Mouse (Mus musculus) v-Abl transformed pro-B cells (cell line): Measurements from ENCODE around the gene Ybey.

ENCODE experiments used
- in situ Hi-C, 2 experiments: fragments of 400-800 bp; cut with MboI; formaldehyde crosslinking; loops; one replicate each; pipeline ENCODE4 v1.15.1; 2025; ENCODE audit not compliant: unreplicated experiment in 2 of 2

The Ybey gene

DNA sequence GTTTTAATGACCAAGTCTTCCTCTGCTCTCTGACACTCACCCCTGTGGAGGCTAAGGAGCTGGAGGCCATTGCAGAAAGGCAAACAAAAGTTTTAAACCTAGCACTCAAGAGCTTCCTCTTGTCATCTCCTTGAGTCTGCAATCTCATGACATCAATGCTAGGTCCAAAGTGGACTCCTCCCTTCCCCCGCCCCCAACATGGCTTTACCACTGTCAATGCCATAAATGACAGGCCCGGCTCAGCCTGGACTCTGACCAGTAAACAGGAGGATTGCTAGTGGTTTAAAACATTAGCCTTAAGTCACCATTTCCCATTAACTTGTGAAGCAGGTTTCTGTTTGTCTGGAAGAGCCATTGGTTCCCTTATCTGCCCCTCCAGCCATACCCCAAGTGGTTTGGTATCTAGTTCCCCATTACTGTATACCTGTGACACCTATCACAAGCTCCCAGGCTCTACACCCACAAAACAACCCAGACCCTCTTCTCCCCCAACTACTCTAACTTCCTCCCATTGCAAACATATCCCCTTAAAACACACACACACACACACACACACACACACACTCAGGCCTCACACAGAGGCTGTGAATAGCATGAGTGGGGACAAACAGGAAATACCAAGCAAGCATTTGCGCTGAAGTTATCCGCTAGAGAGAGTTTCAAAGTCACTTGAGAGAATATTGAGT is 22.8 kb downstream of the Ybey start:
- in situ Hi-C loops = no loop called here

- in situ Hi-C loops = no loop called here
Measured at GRCm38 (mm10) chr10:76442178-76443088, 26.5 kb downstream of the Ybey start, which contains the start of gene Pcnt. Gene Pcnt (minus strand): TSS chr10:76442786.

GRCm38 (mm10) chr10:76440281-76440680 is 28.6 kb downstream of the Ybey start, which contains the start of gene AC141477.1:
Gene AC141477.1 (minus strand): TSS chr10:76440444.
- in situ Hi-C loops = no loop called here

- in situ Hi-C loops = no loop called here
Measured at GRCm38 (mm10) chr10:76439107-76439890, 29.6 kb downstream of the Ybey start.

DNA sequence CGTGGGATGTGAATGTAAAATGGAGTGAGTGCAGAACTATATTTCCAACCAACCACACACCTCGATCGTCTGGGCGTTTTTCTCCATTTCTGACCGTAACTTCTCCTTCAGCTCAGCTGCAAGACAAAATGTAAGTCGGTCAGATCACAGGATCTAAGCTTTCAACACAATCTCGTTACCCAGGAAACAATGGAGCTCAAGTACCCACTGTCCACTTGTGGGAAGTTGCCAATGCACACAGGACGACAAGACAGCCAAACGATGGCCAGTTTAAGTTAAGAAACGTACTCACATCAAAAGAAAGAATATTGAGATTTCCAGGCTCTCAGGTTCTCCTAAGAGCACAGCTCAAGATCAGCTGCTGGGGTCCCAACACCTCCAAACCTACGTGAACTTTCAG is 35.0 kb downstream of the Ybey start:
- in situ Hi-C loops = no loop called here

- in situ Hi-C loops = loop anchor here in 1 of 2 experiments (10.0 kb wide), 1 partner anchor 161 kb away; no protein-coding TSS in a partner anchor
Measured at GRCm38 (mm10) chr10:76425674-76426073, 43.2 kb downstream of the Ybey start.

- in situ Hi-C loops = no loop called here
Measured at GRCm38 (mm10) chr10:76416811-76417210, 52.1 kb downstream of the Ybey start.
